Mouse (Mus musculus): Measurements from ENCODE around the gene Olfr161. TPM values are rescaled to one million over a fixed set of nuclear protein-coding genes. Genes with fewer than 3 reads are reported as not detected.
"Not testable (repeated sequence)": the region's sequence is repeated elsewhere in the genome, so short reads cannot be mapped to it uniquely, and the experiment has no call there.

Olfr161 gene
- total RNA-seq (2014; rRNA removed) (not detected in 2 replicates), polyA plus RNA-seq (2015; fragmentation: Nextera tagmentation; extraction: Ambion mirVana) (not detected in 2 replicates)

- H3K4me1 ChIP-seq (ENCODE audit: insufficient read depth, low read length): no peaks in the 10 kb centered on the region
- WGBS: 74% methylated on average over 1 of the region's 1 CpGs
- no peaks in the 10 kb centered on the region for H3K36me3 ChIP-seq (ENCODE audit: insufficient read depth, low read length)
- DNase-seq (ENCODE audit: low spot score) (no peak), ATAC-seq (no peak)
- no peak within 1 kb of the TSS for H3K4me3 ChIP-seq (ENCODE audit: low read length)
- no peak within 1 kb of the TSS for H3K9ac ChIP-seq (replicated peaks; ENCODE audit: low read length)
- no peak for TF ChIP-seq CTCF (IDR thresholded peaks at IDR 0.05; ENCODE audit: low read depth)
- H3K27ac ChIP-seq: no peak within 1 kb of the TSS
- H3K27me3 ChIP-seq (ENCODE audit: insufficient read depth, low read length): no peaks in the 10 kb centered on the region
- peaks cover 2% of the 10 kb centered on the region; the same call in 1 of the 2 replicates for H3K9me3 ChIP-seq (ENCODE audit: low read length)
- no peak within 1 kb of the TSS for H3K4me2 ChIP-seq (ENCODE audit: low read depth, low read length)
Measured at GRCm38 (mm10) chr16:3590691-3591090, at the start of gene Olfr161. Gene Olfr161, plus strand, starts transcription at chr16:3591042.

DNA sequence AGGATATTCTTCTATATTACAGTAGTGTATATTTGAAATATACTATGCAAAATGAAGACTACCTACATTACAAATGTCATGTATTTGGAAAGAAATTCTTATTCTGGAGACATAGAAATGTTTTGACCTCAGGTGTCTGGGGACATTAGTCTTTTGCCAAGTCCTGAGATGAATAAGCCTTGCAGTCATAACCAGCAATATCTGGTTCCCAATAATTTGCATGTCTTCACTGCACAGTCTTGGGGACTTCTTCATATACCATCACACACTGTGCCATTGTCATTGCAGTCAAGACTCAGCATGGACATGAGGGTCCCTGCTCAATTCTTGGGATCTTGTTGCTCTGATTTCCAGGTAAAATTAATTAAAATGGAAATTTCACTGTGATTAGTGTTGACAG lies 27.3 kb upstream of the Olfr161 start:
- no peaks in the 10 kb centered on the region for H3K4me1 ChIP-seq (ENCODE audit: insufficient read depth, low read length)

DNA sequence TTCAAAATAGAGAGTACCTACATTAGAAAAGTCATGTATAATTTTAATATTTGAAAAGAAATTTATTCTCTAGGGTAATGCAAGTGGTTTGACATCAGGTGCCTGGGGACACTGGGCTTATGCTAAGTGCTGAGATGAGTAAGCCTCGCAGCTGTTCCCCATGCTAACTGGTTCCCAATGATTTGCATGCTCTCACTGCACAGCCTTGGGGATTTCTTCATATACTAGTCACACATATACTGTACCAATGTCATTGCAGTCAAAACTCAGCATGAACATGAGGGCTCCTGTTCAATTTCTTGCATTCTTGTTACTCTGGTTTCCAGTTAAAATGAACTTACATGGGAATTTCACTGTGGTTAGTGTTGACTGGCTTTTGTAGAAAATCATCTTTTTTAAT lies 13.2 kb upstream of the Olfr161 start:
- not testable (repeated sequence) for H3K4me2 ChIP-seq (ENCODE audit: low read depth, low read length); H3K4me3 ChIP-seq (ENCODE audit: low read length); H3K9ac ChIP-seq (replicated peaks; ENCODE audit: low read length); DNase-seq (ENCODE audit: low spot score); H3K4me1 ChIP-seq (ENCODE audit: insufficient read depth, low read length); H3K27me3 ChIP-seq (ENCODE audit: insufficient read depth, low read length); H3K36me3 ChIP-seq (ENCODE audit: insufficient read depth, low read length); H3K27ac ChIP-seq; ATAC-seq; H3K9me3 ChIP-seq (ENCODE audit: low read length)
- 54% methylated on average over 1 of the region's 1 CpGs for WGBS

More for the DNA sequence above, 27.3 kb upstream of the Olfr161 start:
- H3K9ac ChIP-seq (replicated peaks; ENCODE audit: low read length): no peak overlapping the region
- DNase-seq (ENCODE audit: low spot score) (no peak), ATAC-seq (no peak)
- H3K9me3 ChIP-seq (ENCODE audit: low read length): 0 out of 2 replicates have a peak, but pooled peaks cover 2% of the 10 kb centered on the region
- no peak for TF ChIP-seq CTCF (IDR thresholded peaks at IDR 0.05; ENCODE audit: low read depth)
- no peak overlapping the region for H3K4me2 ChIP-seq (ENCODE audit: low read depth, low read length)
- H3K27me3 ChIP-seq (ENCODE audit: insufficient read depth, low read length): no peaks in the 10 kb centered on the region
- no peak overlapping the region for H3K27ac ChIP-seq
- no peaks in the 10 kb centered on the region for H3K36me3 ChIP-seq (ENCODE audit: insufficient read depth, low read length)
- H3K4me3 ChIP-seq (ENCODE audit: low read length): no peak overlapping the region

- not testable (repeated sequence) for ATAC-seq; H3K27ac ChIP-seq; H3K9me3 ChIP-seq (ENCODE audit: low read length); H3K36me3 ChIP-seq (ENCODE audit: insufficient read depth, low read length); DNase-seq (ENCODE audit: low spot score); H3K27me3 ChIP-seq (ENCODE audit: insufficient read depth, low read length); H3K4me3 ChIP-seq (ENCODE audit: low read length); H3K4me1 ChIP-seq (ENCODE audit: insufficient read depth, low read length); H3K9ac ChIP-seq (replicated peaks; ENCODE audit: low read length); H3K4me2 ChIP-seq (ENCODE audit: low read depth, low read length)
- WGBS: 86% methylated on average over 1 of the region's 1 CpGs
Measured at GRCm38 (mm10) chr16:3578227-3578848, 12.5 kb upstream of the Olfr161 start.

GRCm38 (mm10) chr16:3631376-3631775 lies 40.5 kb downstream of the Olfr161 start:
- H3K36me3 ChIP-seq (ENCODE audit: insufficient read depth, low read length); H3K4me1 ChIP-seq (ENCODE audit: insufficient read depth, low read length); DNase-seq (ENCODE audit: low spot score); H3K4me3 ChIP-seq (ENCODE audit: low read length); H3K9me3 ChIP-seq (ENCODE audit: low read length); H3K4me2 ChIP-seq (ENCODE audit: low read depth, low read length); H3K27ac ChIP-seq; H3K9ac ChIP-seq (replicated peaks; ENCODE audit: low read length); ATAC-seq; H3K27me3 ChIP-seq (ENCODE audit: insufficient read depth, low read length): not testable (repeated sequence)
- WGBS: 90% methylated on average over 5 of the region's 5 CpGs

GRCm38 (mm10) chr16:3632572-3633361 lies 41.9 kb downstream of the Olfr161 start:
- DNase-seq (ENCODE audit: low spot score): peak; percentile 18

More at GRCm38 (mm10) chr16:3632572-3633361, 41.9 kb downstream of the Olfr161 start:
- H3K27ac ChIP-seq: 0 out of 2 replicates have a peak overlapping the region, but pooled peaks have one; percentile 11
- not testable (repeated sequence) for H3K4me1 ChIP-seq (ENCODE audit: insufficient read depth, low read length); H3K9me3 ChIP-seq (ENCODE audit: low read length); H3K27me3 ChIP-seq (ENCODE audit: insufficient read depth, low read length); H3K36me3 ChIP-seq (ENCODE audit: insufficient read depth, low read length)
- H3K4me2 ChIP-seq (ENCODE audit: low read depth, low read length): peak overlapping the region; percentile 47
- H3K4me3 ChIP-seq (ENCODE audit: low read length): peak overlapping the region; percentile 25
- WGBS: 32% methylated on average over 27 of the region's 27 CpGs
- peak; percentile 74 for ATAC-seq
- TF ChIP-seq CTCF (IDR thresholded peaks at IDR 0.05; ENCODE audit: low read depth): peak; percentile 51; the same call in 1 of the 2 replicates
- H3K9ac ChIP-seq (replicated peaks; ENCODE audit: low read length): 0 out of 2 replicates have a peak overlapping the region, but pooled peaks have one; percentile 24

Other genes with a start within 250 kb of the Olfr161 start
- gene Mefv, start 127.1 kb downstream of the Olfr161 start, total RNA-seq (2014; rRNA removed): not detected in 2 replicates
- gene Mefv, start 127.1 kb downstream of the Olfr161 start, polyA plus RNA-seq (2015; fragmentation: Nextera tagmentation; extraction: Ambion mirVana): not detected in 2 replicates
- 22.7 and 22.9 TPM in 2 replicates for gene Zfp263, start 153.1 kb downstream of the Olfr161 start, total RNA-seq (2014; rRNA removed)
- gene Zfp263, start 153.1 kb downstream of the Olfr161 start, polyA plus RNA-seq (2015; fragmentation: Nextera tagmentation; extraction: Ambion mirVana): 33.1 and 33.5 TPM in 2 replicates
- gene Olfr15, start 239.8 kb downstream of the Olfr161 start, total RNA-seq (2014; rRNA removed): not detected in 2 replicates
- gene Olfr15, start 239.8 kb downstream of the Olfr161 start, polyA plus RNA-seq (2015; fragmentation: Nextera tagmentation; extraction: Ambion mirVana): not detected in 2 replicates

Data from hindbrain, postnatal 0 days (tissue).